Mouse (Mus musculus): Measurements from ENCODE around the gene Fxr2.

Gene Fxr2

GRCm38 (mm10) chr11:69657462-69657881 is 24.7 kb downstream of the Fxr2 start:
- DNase-seq (ENCODE audit: low read depth, low spot score), result no peak

GRCm38 (mm10) chr11:69661221-69661881 is 28.6 kb downstream of the Fxr2 start:
- no peak for DNase-seq (ENCODE audit: low read depth, low spot score)

GRCm38 (mm10) chr11:69662213-69662966 is 29.6 kb downstream of the Fxr2 start, which contains the start of gene Mpdu1:
Gene Mpdu1 (minus strand): TSS chr11:69662642.
- DNase-seq (ENCODE audit: low read depth, low spot score), result peak; percentile 98

- DNase-seq (ENCODE audit: low read depth, low spot score), result no peak
These were observed 30.3 kb downstream of the Fxr2 start for GRCm38 (mm10) chr11:69662967-69663671.

GRCm38 (mm10) chr11:69663795-69664194 is 31.0 kb downstream of the Fxr2 start:
- no peak for DNase-seq (ENCODE audit: low read depth, low spot score)

GRCm38 (mm10) chr11:69664841-69665240 is 32.1 kb downstream of the Fxr2 start:
- no peak for DNase-seq (ENCODE audit: low read depth, low spot score)

GRCm38 (mm10) chr11:69665457-69665960 is 32.7 kb downstream of the Fxr2 start:
- no peak for DNase-seq (ENCODE audit: low read depth, low spot score)

- no peak for DNase-seq (ENCODE audit: low read depth, low spot score)
These were observed 33.3 kb downstream of the Fxr2 start, which contains the start of gene Cd68 for GRCm38 (mm10) chr11:69665961-69666664. Gene Cd68 (minus strand): TSS chr11:69666153.

- DNase-seq (ENCODE audit: low read depth, low spot score), result no peak
These were observed 33.8 kb downstream of the Fxr2 start for GRCm38 (mm10) chr11:69666665-69667005.

GRCm38 (mm10) chr11:69670786-69671725 is 38.3 kb downstream of the Fxr2 start:
- peak; percentile 95 for DNase-seq (ENCODE audit: low read depth, low spot score)

GRCm38 (mm10) chr11:69671726-69672124 is 38.9 kb downstream of the Fxr2 start:
- DNase-seq (ENCODE audit: low read depth, low spot score), result no peak

GRCm38 (mm10) chr11:69672211-69672706 is 39.5 kb downstream of the Fxr2 start, which contains the start of gene Eif4a1:
Gene Eif4a1 (minus strand): TSS chr11:69672423.
- peak; percentile 100 for DNase-seq (ENCODE audit: low read depth, low spot score)

GRCm38 (mm10) chr11:69679144-69679543 is 46.4 kb downstream of the Fxr2 start:
- DNase-seq (ENCODE audit: low read depth, low spot score), result no peak

- no peak for DNase-seq (ENCODE audit: low read depth, low spot score)
These were observed 47.5 kb downstream of the Fxr2 start for GRCm38 (mm10) chr11:69680136-69680855.

- peak; percentile 97 for DNase-seq (ENCODE audit: low read depth, low spot score)
These were observed 48.8 kb downstream of the Fxr2 start, which contains the start of gene Senp3 for GRCm38 (mm10) chr11:69681314-69682208. Gene Senp3 (minus strand): TSS chr11:69682084.

GRCm38 (mm10) chr11:69682209-69682839 is 49.5 kb downstream of the Fxr2 start:
- DNase-seq (ENCODE audit: low read depth, low spot score), result no peak

- peak; percentile 88 for DNase-seq (ENCODE audit: low read depth, low spot score)
These were observed 50.2 kb downstream of the Fxr2 start for GRCm38 (mm10) chr11:69682840-69683533.

Measured in skeletal muscle tissue, adult 2 months (tissue).